Mouse (Mus musculus): ENCODE measurements at regions not wholly inside any gene's neighbourhood (a gene's known extent, or its start where the extent isn't known, plus 50 kb on each side); places are given as distances from the start of the nearest gene placed in this dataset.

DNA sequence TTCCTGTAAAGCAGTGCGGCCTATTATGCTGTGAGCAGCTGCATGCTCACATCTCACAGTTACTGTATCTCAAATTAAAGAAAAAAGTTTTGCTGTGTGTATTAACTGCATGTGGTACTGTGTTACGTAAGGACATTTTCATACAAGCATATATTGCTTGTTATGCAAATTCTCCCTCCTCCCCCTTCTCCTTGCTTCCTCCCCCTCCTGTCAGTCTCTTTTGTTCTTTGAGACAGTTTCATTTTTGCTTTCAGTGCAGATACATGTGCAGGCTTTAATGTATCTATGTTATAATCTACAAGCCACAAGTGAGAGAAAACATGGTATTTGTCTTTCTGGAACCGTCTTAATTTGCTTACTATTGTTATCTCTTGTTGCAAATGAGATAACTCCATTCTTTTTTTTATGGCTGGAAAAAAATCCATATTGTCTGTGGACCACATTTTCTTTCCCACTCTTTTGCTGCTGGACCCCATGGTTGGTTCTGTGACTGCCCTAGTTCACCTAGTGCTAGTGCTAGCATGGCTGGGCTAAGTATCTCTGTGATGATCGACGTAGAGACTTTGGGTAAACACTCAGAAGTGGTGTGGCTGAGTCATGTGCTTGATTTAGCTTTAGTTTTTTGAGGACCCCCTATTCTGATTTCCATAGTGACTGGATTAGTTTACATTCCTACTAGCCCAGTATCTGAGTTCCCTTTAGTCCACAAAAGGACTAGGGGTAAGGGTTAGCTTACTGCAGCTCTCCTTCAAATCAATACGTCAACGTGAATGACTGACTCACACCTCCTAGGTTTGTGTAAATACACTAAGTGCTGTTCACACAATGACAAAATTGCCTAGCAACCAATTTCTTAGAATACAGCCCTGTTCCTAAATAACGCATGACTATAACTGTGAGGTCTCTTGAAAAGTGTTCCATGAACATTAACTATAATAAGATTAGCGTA is 158.1 kb downstream of the Icos start:
- peak; percentile 80 for DNase-seq (ENCODE audit: low read depth)

DNA sequence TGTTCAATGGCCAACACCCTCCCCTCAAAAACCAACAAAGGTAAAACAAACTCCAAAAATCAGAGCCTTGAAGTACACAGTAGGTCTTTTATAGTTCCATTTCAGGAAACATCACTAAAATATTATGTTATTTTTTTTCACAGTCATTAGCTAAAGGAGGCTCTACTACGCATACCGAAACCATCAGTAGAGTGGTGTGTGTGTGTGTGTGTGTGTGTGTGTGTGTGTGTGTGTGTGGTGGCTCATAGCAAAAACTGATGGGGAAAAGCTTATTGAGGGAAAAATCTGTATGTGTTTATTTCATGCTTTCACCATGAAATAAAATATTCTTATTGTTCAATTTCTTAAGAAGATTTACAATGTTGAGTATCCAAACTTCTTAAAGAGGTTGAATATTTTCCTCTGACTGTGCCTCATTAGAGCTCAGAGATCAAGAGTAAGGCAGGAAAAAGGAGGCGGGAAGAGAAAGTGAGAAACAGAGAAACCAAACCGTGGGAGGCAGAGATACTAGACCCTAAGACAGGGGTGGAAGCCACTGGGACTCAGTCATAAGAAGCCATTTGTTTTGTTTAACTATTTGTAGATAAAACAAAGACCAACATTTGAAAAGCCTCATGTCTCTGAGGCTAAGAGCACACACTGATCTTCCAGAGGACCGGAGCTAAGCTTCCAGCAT is 159.6 kb downstream of the Icos start:
- peak; percentile 39 for DNase-seq (ENCODE audit: low read depth)

DNA sequence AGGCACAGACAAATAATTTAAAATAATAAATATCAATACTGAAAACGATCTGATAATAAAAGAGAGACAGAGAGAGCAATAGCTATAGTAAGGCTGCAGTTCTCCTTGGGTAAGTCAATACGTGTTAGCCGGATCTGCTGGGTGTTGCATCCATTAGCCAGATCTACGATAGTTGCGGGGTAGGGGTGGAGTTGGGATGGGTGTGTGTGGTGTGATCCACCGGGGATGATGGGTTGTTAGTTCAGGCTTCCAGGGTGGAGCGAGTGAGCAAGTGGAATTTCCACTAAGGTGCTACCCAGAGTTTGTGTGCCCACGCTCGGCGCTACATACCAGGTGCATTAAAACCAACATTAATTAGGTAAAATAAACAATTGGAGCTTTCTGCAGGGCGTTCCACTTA is 160.2 kb downstream of the Icos start:
- DNase-seq (ENCODE audit: low read depth) = peak; percentile 10

DNA sequence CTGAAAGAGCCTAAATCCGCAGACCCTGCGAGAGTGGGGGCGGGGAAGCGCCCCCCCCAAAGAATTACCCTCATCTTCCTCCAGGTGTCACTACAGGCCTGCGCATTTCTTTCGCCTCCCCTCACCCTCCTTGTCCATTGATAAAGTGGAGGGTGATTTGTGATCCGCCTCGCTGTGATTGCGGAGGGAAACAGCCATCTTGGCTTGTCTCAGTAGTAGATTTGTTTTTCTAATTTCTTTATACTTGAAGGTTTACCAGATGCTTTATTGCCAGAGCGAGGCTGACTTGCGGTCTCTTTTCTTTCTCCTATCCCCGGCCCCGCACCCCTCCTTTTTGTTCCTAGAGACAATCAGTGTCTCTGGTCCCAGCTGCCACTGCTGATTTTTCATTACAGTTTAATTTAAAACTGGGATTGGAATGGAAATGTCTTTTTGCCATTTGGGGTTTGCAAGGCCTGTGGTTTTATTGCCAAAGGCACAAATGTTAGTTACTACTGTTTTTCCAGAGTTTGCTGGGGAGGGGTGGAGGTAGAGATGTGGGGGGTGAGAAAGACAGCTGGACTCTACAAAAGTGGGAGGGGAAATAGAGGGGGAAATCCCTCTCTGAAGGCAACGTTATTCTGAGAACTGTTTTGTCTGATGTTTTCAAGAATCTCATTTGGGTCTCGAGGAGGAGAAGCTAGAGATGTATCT is 161.7 kb downstream of the Icos start:
- DNase-seq (ENCODE audit: low read depth) = peak; percentile 80

DNA sequence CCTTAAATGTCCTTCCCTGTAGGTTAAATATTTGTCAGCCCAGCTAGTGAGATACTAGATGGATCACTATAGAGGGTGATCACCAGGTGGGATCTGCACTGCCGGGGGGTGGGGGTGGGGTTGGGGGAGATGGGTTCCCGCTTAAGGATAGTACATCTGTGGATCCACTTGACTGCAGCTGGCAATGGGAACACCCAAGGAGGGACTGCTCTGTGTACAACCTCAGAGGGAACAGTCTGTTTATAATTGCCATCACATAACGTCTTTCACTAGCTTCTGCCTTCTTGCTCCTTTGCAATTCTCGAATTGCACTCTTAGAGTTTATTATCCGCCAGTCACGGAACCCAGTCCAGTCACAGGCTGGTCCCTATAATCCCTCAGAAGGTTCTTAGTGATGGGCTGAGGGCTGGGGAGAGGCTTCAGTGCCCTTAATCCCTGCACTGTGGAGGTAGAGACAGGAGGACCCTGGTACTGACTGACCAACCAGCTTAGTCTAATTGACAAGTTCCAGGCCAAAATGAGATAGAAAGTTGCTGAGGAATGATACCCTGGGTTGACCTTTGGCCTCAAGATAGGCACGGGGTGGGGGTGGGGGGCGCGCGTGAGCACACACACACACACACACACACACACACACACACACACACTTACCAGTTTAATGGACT is 162.4 kb downstream of the Icos start:
- peak; percentile 11 for DNase-seq (ENCODE audit: low read depth)

DNA sequence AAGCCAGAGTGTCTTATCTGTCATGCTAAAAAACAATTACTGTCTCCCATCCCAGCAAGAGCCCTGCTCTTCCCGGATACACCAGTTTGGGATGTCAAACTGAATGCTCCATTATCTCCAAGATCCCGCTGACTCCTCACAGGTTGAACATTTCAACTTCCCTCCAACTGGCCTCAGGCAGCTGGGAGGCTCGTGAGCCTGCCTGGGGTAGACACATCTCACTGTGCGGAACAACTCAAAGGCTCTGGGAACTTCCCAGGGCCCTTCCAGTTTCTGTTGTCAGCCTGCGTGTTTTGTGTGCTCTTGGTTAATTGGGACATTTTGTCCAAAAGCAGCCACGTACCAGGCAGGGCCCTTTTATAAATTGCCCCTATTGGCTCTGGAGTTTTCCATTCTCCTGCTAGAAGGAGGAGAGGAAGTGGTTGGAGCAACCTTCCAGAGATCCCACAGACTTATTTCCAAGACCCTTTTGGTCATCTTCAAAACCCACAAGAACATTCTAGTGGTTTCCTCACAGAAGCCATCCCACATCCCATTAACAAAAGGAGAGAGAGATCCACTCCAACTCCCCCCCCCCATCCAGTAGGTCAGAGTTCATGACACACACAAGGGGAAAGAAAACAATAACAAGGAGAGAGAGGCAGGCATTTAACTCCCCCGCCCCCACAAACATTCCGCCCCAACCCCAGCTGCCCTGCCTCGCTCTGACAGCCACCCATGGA is 163.3 kb downstream of the Icos start:
- no peak for DNase-seq (ENCODE audit: low read depth)

DNA sequence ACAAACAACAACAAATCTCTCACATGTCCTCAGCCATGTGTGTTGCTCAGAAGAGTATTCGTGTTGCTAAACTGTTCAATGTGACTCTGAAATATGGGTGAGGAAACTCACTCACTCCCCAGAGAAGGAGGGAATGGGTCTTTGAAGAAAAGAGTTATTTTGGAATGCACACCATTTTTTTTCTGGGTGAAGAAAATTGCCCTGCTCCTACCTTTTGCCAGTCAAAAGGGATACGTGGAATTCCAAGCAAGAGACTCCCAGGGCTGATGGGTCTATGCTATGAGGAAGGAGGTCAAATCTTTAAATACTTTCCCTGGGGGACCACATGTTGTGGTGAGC is 163.8 kb downstream of the Icos start:
- no peak for DNase-seq (ENCODE audit: low read depth)

DNA sequence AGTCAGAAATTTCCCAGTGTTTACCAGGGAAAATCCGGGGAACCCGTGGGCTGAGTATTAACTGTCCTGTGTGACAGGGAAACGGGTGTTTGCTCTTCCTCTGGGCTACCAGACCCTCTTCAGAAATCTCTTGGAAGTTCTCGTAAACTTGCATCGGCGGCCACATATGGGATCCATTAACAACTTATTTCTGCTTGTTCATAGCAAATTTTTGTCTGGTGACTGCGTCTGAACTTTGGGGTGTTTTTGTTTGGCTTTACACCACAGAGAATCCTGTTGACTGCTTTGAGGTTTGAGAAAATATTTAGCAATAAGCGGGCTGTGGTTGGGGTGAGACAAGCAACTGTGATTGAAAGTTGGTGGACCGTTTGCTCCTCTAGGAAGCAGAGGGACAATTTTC is 164.2 kb downstream of the Icos start:
- no peak for DNase-seq (ENCODE audit: low read depth)

DNA sequence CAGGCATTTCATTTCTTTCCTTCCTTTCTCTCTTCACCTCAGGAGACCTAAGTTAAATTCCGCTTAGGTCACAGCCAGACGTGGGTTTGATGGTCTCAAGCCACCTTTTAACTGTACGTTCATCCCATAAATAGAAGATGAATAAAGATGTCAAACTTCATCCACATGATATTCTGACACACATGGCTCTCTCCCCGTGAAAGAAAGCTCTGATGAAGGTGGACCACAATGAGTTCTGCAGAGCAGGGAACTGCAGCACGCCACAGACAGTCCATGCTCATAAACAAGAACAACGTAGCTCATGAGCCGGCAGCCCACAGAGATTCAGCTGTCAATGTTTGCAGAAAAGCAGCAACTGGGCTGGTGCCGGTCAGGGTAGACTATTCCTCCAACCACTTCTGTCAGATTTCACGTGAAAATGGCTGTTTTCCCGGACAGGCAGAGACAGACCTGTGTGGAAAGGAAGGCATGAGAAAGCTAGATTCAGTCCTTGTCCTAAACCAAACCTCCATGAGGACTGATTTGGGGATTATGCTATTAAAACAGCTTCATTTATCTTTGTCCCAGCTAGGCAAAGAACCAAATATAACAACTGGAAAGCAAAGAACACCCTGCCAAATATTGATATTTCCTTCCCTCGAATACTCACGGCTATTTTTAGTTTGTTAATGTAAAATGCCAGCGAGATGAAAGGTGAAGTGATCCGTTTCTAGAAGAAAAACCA is 165.5 kb downstream of the Icos start:
- no peak for DNase-seq (ENCODE audit: low read depth)

DNA sequence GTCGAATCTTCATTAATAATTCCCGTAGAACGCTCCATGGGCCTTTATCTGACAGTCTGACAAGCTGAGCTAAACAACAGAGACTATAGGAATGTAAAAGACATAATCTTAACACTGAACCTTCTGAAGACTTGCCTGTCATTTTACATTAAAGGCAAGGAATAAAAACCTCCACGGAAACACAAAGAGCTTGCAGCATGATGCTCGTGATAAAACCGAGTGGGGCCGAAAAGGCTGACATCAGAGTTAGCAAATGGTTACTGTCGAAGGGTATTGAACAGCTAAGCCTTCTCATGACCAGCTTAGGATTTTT is 166.0 kb downstream of the Icos start:
- no peak for DNase-seq (ENCODE audit: low read depth)

DNA sequence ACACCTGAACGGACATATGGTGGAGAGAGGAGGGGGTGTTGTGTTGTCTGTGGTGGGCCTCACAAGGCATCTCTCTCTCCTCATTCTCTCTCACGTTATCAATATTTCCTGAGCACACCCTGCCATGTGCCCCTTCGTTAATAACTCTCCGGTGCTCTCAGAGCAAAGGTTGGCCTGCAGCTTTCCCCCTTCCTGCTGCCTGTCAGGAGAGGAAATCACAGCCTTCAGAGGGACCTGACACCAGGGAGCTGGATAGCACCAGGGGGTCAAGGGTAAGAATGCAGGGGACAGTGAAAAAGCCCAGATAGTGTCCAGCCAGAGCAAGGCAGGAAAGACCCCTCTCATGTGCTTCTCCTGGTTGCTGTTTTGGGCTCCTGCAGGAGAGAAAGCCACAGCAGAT is 167.3 kb downstream of the Icos start:
- no peak for DNase-seq (ENCODE audit: low read depth)

DNA sequence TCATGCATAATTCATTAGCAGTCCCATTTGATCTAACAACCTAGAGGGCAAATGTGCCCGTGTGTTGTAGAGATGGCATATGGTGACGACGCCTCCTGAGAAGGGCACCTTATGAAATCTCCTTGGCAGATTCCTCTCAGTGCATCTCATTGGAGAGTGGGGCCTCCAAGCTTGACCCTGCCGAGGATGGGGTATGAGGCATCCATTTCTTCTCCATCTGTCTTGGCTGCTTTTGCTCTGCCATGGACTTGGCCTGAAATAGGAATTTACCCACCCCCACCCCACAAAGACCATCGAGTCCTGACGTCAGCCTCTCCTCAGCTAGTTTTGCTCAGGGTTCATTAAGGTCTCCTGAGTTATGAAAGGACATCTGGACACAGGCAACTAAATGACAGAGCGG is 167.8 kb downstream of the Icos start:
- no peak for DNase-seq (ENCODE audit: low read depth)

DNA sequence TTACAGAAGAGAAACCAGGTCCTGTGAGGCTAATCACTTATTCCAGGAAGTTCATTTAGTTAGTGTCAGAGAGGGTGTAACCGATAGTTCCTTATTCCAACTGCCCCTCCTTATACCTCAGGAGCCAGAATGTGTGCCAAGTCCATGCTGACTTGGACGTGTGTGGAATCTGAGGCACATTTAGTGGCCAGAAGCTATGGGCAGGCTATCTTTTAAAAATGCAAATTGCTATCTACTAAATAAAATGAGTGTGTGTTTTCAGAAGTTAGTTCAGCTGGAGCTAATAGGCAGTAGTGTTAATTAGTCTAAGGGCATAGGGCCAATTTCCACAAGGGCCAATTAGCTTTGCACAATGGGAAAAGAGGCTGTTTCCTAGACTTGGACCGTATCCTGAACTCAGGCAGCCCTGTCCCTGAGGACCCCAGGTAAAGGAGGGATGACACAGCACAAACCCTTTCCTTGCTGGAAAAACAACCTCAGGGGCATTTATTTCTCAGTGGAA is 168.5 kb downstream of the Icos start:
- DNase-seq (ENCODE audit: low read depth) = no peak

DNA sequence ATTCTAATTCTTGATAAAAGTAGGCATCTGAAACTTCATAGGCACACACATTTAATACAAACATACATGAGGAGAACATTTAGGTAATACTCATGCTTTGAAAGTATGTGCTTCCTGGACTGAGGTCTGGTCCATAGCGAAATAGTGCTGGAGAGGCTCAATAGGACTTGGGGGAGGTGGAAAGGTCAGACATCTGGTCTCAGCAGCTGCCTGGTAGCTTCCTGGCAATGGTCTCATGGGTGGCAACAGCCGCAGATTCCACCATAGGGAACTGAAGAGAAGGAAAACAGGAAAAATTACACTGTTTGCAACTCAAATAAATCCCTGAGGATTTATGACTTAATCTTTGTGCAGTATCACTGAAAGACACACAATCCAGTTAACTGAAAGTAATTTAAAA is 174.0 kb downstream of the Icos start:
- no peak for DNase-seq (ENCODE audit: low read depth)

DNA sequence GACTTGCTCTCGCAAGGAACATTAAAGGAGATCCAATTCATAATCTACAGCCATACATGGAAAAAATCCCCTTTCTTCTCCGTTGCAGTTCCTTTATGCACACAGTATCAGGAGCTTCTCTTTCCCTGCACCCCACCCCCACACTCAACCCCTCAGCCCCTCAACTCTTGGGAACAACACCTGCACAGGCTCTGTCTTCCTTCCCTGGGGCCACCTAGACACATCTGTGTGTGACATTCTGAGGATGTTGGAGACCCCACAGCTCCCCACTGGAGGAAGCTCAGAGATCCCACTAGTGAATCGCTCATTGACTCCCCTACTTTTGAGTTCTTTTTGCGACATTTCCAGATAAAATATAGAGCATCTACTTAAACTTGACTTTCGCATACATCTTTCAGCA is 174.4 kb downstream of the Icos start:
- DNase-seq (ENCODE audit: low read depth) = no peak

DNA sequence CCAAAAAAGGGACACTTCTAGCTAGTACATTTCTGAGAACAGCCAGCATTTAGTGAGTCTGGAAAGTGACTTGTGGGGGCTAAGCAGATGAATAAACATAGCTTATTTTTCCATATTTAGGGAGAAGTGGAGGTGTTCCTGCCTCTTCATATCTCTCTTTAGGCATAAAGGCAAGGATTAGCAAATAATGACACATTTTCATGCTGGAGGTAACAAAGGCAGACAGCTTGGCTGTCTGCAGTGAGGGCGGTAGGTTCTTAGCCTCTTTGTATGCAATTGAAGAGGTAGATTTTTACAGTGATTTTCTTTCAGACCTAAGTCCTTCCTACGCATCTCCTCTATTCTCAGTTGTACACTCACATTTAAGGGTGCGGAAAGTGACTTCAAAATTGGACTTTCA is 176.5 kb downstream of the Icos start:
- DNase-seq (ENCODE audit: low read depth) = no peak

DNA sequence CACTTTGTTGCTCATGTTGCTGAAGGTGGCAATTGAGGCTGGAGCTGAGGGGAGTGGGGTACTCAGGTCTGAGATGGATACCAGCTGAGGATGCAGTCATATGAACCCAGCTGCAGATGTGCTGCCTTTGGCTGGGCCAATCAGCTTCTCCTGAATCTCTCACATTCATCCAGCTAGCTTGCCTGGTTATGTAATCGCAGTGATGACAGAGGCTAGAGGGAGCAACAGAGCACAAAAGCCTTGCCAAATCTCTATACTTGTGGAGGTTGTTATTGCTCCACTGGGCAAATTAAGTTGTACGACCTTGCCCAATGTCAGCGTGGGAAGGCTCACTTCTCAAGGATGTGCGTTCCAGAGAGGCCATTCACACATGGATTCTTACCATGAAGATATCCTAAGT is 179.5 kb downstream of the Icos start:
- DNase-seq (ENCODE audit: low read depth) = no peak

DNA sequence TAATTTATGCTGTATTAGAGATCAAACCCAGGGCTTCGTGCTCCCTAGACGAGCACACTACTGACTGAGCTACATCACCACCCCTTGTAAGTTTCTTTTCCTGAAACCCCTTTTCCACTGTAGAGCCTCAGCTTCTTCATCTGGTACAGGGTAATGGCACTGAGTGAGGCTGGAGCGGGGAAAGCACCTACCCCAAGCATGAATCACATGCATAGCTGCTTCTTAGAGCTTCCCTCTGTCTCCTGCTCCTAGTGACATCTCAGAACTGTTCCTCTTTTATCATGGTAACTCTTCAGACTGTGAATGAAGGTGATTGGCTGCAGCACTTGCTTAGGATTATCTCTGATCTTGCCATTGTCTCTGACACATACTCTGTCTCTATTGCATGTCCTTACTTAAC is 182.8 kb downstream of the Icos start:
- no peak for DNase-seq (ENCODE audit: low read depth)

DNA sequence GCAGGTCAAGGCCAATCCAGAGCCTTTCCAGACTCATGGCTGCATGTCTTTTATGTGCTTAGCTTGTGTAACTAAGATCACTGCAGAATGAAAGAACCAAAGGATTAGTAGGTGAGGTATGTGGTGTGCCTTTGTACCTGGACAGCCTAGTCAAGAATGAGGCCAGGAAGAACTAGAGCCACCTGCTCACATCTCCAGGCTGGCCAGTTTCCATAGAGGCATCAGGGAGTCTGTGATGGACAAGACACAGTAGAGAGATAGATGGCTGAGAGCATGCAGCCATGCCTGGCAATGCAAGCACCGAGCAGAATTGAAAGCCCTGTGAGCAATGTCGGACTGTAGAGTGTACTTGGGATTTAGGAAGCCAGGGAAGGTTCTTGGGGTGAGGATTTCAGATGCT is 186.5 kb downstream of the Icos start:
- DNase-seq (ENCODE audit: low read depth) = no peak

DNA sequence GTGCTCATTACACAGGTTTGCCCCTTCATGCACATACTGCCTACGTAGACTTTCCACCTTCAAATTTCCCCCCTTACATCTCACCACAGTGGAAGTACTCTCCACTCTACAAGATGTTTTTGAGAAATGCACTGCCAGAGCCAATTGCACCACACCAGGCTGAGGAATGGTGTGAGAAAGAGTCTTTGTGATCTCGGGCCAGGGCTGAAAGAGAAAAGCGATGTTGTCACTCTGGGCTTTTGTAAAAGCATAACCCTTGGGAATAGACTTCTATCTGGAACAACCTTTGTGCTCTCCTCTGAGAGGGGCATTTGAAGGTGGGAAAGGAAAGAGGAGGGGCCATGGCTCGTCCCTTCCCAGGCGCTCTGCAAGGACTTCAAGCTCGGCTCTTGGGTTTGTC is 194.2 kb downstream of the Icos start:
- no peak for DNase-seq (ENCODE audit: low read depth)

DNA sequence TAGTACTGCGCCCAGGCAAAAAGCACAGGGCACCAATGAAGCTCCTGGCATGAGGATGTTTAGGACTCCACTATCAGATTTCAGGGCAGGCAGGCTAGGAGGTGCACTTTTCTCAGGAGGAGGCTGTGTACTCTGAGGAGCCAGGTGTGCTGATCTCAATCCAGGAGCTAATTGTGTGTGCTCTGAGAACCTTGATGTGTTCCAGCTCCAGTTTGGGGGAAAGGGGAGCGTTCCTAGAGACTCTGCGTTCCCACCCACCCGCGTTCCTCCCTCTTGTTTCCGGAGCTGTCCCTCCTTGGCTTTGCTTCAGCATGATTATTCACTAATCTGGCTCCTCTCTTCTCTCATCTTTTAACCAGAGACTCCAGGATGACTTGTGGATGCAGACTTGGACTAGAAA is 195.2 kb downstream of the Icos start:
- DNase-seq (ENCODE audit: low read depth) = no peak

Data from naive thymus-derived CD4-positive, alpha-beta T cell, adult 2 months (primary cell).